Mouse (Mus musculus) CD4-positive, CD25-positive, alpha-beta regulatory T cell, adult 9 weeks (primary cell): ENCODE data around the gene Scgb1b7. TPM values are rescaled to one million over a fixed set of nuclear protein-coding genes. Genes with fewer than 3 reads are reported as not detected.

Experiments
- polyA plus RNA-seq: library from polyadenylated mRNA; unstranded; fragments of 100-300 nt; shearing (Covaris generic); gene quantifications from one replicate; pipeline ENCODE4 v1.2.1, GENCODE M21; 2017

The Scgb1b7 gene
- polyA plus RNA-seq: not detected

DNA sequence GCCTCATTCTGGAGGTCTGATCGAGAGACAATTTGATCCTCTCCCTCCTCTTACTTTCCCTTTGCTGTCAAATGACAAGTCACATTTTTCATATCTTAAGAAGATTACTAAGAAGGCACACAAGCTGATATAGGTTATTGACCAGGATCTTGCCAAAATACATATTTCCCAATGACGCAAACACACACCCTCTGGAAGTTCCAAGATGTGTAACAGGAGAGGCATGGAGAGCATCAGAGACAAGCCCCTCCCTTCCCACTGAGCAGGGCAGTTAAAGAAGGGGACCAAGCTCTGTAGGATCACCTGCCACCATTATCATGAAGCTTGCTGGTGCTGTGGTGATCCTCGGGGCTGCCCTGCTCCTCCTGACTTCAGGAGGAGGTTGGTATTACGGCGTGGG is at the start of gene Scgb1b7:
Scgb1b7 (plus strand) TSS at position 301 of the 400 bp plus-strand sequence.

DNA sequence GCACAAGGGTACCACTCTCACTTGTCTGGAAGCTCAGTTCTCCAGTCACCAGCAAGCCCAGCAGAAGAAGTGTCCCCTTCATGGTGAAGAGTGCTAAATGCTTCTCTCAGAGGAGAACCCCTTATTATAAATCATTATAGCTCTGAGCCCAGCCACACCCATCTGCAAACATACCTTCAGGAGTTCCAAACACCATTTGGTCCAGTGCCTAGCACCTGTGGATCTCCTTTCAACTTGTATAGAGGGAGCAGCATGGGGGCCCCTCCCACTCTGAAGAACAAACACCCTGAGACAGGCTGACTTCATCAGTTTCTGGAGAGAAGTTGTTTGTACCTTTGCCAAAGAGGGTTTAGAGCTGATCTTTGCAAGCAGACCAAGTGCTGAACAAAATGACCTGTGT is 6.8 kb upstream of the Scgb1b7 start, which contains the start of gene Scgb2b7:
Scgb2b7 (minus strand) TSS at position 101 of the 400 bp plus-strand sequence.

Other genes with a start within 250 kb of the Scgb1b7 start
- gene Scgb2b7, start 6.9 kb upstream of the Scgb1b7 start, polyA plus RNA-seq: not detected